11 mouse cellular contexts compared by ENCODE assay signal in the genomic region with DNA sequence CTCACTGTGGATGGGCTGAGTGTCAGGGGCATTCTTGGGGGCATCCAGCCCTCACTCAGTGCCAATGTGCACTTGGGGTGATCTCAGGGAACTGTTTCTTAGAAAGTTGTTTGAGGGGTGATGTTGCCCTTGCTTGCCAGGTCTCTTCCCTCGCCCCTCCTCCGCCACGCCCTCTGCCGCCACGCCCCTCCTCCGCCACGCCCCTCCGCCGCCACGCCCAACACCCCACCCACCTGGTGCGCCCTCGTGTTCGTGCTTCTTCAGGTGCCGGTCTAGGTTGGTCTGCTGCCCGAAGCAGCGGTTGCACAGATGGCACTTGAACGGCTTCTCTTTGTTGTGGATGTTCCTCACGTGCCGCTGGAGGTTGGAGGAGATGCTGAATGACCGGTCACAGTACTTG. TPM values are rescaled to one million over a fixed set of nuclear protein-coding genes. Genes with fewer than 3 reads are reported as not detected.
DNase-seq lines count a peak whose midpoint lies in the region; ATAC-seq and TF ChIP-seq lines count a peak whose summit lies in the region.
"Had no signal": no experiment of that assay in that cellular context is flagged by ENCODE, and none has a peak within 500 bp of the region (broad histone marks: within the 10 kb centered on the region; RNA-seq: fewer than 3 reads in every experiment).

No protein-coding gene starts in this region.

- TF ChIP-seq EP300 in stomach, postnatal 0 days (optimal IDR thresholded peaks at IDR 0.05) = no peak

- 20% methylated on average over 19 of the region's 20 CpGs for WGBS in forebrain, embryonic 15.5 days
- 22% methylated on average over 20 of the region's 20 CpGs for WGBS in forebrain, postnatal 0 days
- WGBS in neural tube, embryonic 13.5 days = 6% methylated on average over 19 of the region's 20 CpGs
- WGBS in limb, embryonic 12.5 days = 9% methylated on average over 19 of the region's 20 CpGs
- 7% methylated on average over 16 of the region's 20 CpGs for WGBS in stomach, postnatal 0 days

- no peak overlapping the region for H3K4me3 ChIP-seq in forebrain, embryonic 15.5 days
- no peak overlapping the region for H3K4me3 ChIP-seq in forebrain, postnatal 0 days (ENCODE audit: low read depth, low read length)
- H3K4me3 ChIP-seq in neural tube, embryonic 13.5 days = no peak overlapping the region
- H3K4me3 ChIP-seq in limb, embryonic 12.5 days (replicated peaks) = no peak overlapping the region
- no peak overlapping the region for H3K4me3 ChIP-seq in stomach, postnatal 0 days (ENCODE audit: low read depth, low read length)
- H3K4me3 ChIP-seq: limb, embryonic 13.5 days had no signal

- DNase-seq in forebrain, postnatal 0 days = no peak
- DNase-seq in neural tube, embryonic 10.5 days (ENCODE audit: extremely low spot score, low spot score) = no peak
- DNase-seq in stomach, postnatal 0 days (ENCODE audit: low spot score) = peak; percentile 39

- no peak for TF ChIP-seq CTCF in forebrain, postnatal 0 days (IDR thresholded peaks at IDR 0.05; ENCODE audit: low read depth)
- no peak for TF ChIP-seq CTCF in stomach, postnatal 0 days (IDR thresholded peaks at IDR 0.05; ENCODE audit: low read depth)

- no peaks in the 10 kb centered on the region for H3K27me3 ChIP-seq in forebrain, embryonic 15.5 days
- no peaks in the 10 kb centered on the region for H3K27me3 ChIP-seq in forebrain, postnatal 0 days (ENCODE audit: insufficient read depth, low read length)
- H3K27me3 ChIP-seq in neural tube, embryonic 13.5 days = peaks cover 44% of the 10 kb centered on the region
- no peaks in the 10 kb centered on the region for H3K27me3 ChIP-seq in limb, embryonic 12.5 days
- H3K27me3 ChIP-seq in stomach, postnatal 0 days (ENCODE audit: control insufficient read depth, insufficient read depth, low read length) = no peaks in the 10 kb centered on the region

- H3K4me2 ChIP-seq in forebrain, embryonic 15.5 days (replicated peaks) = no peak overlapping the region
- H3K4me2 ChIP-seq in forebrain, postnatal 0 days (ENCODE audit: low read depth) = no peak overlapping the region
- H3K4me2 ChIP-seq in neural tube, embryonic 13.5 days = 0 out of 2 replicates have a peak overlapping the region, but pooled peaks have one; percentile 13
- H3K4me2 ChIP-seq in limb, embryonic 12.5 days = no peak overlapping the region
- H3K4me2 ChIP-seq in stomach, postnatal 0 days (replicated peaks; ENCODE audit: low read depth) = no peak overlapping the region
- H3K4me2 ChIP-seq: limb, embryonic 13.5 days had no signal

- no peaks in the 10 kb centered on the region for H3K9me3 ChIP-seq in forebrain, embryonic 15.5 days
- no peaks in the 10 kb centered on the region for H3K9me3 ChIP-seq in forebrain, postnatal 0 days (ENCODE audit: low read length)
- H3K9me3 ChIP-seq in neural tube, embryonic 13.5 days = no peaks in the 10 kb centered on the region
- H3K9me3 ChIP-seq in limb, embryonic 12.5 days = no peaks in the 10 kb centered on the region
- H3K9me3 ChIP-seq in stomach, postnatal 0 days (ENCODE audit: control insufficient read depth, low read length) = no peaks in the 10 kb centered on the region
- H3K9me3 ChIP-seq: limb, embryonic 13.5 days had no signal

- H3K9ac ChIP-seq in forebrain, embryonic 15.5 days (replicated peaks) = no peak overlapping the region
- H3K9ac ChIP-seq in forebrain, postnatal 0 days = no peak overlapping the region
- H3K9ac ChIP-seq in neural tube, embryonic 13.5 days = no peak overlapping the region
- H3K9ac ChIP-seq in limb, embryonic 12.5 days (replicated peaks) = no peak overlapping the region
- H3K9ac ChIP-seq in stomach, postnatal 0 days (ENCODE audit: low read length) = no peak overlapping the region
- H3K9ac ChIP-seq: limb, embryonic 13.5 days had no signal

- 0 out of 2 replicates have a peak, but pooled peaks have one; percentile 6 for ATAC-seq in forebrain, embryonic 15.5 days (replicated peaks)
- ATAC-seq in forebrain, postnatal 0 days = no peak
- no peak for ATAC-seq in neural tube, embryonic 13.5 days (ENCODE audit: low read depth)
- ATAC-seq in limb, embryonic 12.5 days (ENCODE audit: insufficient number of reproducible peaks, insufficient read depth, low FRiP score, low TSS enrichment, low read depth) = 0 out of 2 replicates have a peak, but pooled peaks have one; percentile 4
- ATAC-seq in stomach, postnatal 0 days (ENCODE audit: low FRiP score, low TSS enrichment) = no peak
- no peak for ATAC-seq in frontal cortex, adult (ENCODE audit: low TSS enrichment)
- ATAC-seq in monocyte, adult 5-6 weeks (replicated peaks; ENCODE audit: insufficient number of reproducible peaks, low FRiP score, low TSS enrichment, poor library complexity, severe bottlenecking) = no peak

- H3K36me3 ChIP-seq in forebrain, embryonic 15.5 days = no peaks in the 10 kb centered on the region
- H3K36me3 ChIP-seq in forebrain, postnatal 0 days (ENCODE audit: insufficient read depth) = no peaks in the 10 kb centered on the region
- H3K36me3 ChIP-seq in neural tube, embryonic 13.5 days = no peaks in the 10 kb centered on the region
- peaks cover 74% of the 10 kb centered on the region for H3K36me3 ChIP-seq in limb, embryonic 12.5 days
- no peaks in the 10 kb centered on the region for H3K36me3 ChIP-seq in stomach, postnatal 0 days (ENCODE audit: control insufficient read depth, insufficient read depth, low read length)

- no peak overlapping the region for H3K27ac ChIP-seq in forebrain, embryonic 15.5 days (replicated peaks)
- no peak overlapping the region for H3K27ac ChIP-seq in forebrain, postnatal 0 days (ENCODE audit: low read depth, low read length)
- no peak overlapping the region for H3K27ac ChIP-seq in neural tube, embryonic 13.5 days (replicated peaks)
- H3K27ac ChIP-seq in limb, embryonic 12.5 days = no peak overlapping the region
- no peak overlapping the region for H3K27ac ChIP-seq in stomach, postnatal 0 days (replicated peaks)

- no peaks in the 10 kb centered on the region for H3K4me1 ChIP-seq in forebrain, embryonic 15.5 days
- no peaks in the 10 kb centered on the region for H3K4me1 ChIP-seq in forebrain, postnatal 0 days (ENCODE audit: insufficient read depth)
- H3K4me1 ChIP-seq in neural tube, embryonic 13.5 days (replicated peaks) = peaks cover 47% of the 10 kb centered on the region
- H3K4me1 ChIP-seq in limb, embryonic 12.5 days (replicated peaks) = peaks cover 50% of the 10 kb centered on the region
- H3K4me1 ChIP-seq in stomach, postnatal 0 days (replicated peaks; ENCODE audit: control insufficient read depth, insufficient read depth) = no peaks in the 10 kb centered on the region

RNA-seq across cellular contexts. Expression of a gene that starts 7.5 kb away (rescaled TPM):
- polyA plus RNA-seq in forebrain, embryonic 15.5 days (2015; fragmentation: Nextera tagmentation; extraction: Ambion mirVana) = 0.20 TPM in 1 of 2 replicates, not detected in the other
- 0.54 and 0.90 TPM in 2 replicates for total RNA-seq in forebrain, postnatal 0 days (2014; rRNA removed)
- polyA plus RNA-seq in forebrain, postnatal 0 days (2015; fragmentation: Nextera tagmentation; extraction: Ambion mirVana) = not detected in 2 replicates
- polyA plus RNA-seq in neural tube, embryonic 13.5 days (2015; fragmentation: Nextera tagmentation; extraction: Ambion mirVana) = not detected in 2 replicates
- polyA plus RNA-seq in limb, embryonic 12.5 days (2016; fragmentation: Nextera tagmentation; extraction: Ambion mirVana) = 0.33 TPM in 1 of 2 replicates, not detected in the other
- polyA plus RNA-seq in stomach, postnatal 0 days (2015; fragmentation: Nextera tagmentation; extraction: Ambion mirVana) = not detected in 2 replicates
- total RNA-seq in monocyte, adult 5-6 weeks (2017) = not detected in 3 replicates
- total RNA-seq: gastrocnemius, postnatal 4 days; heart, postnatal 14 days had no signal
- polyA plus RNA-seq: limb, embryonic 13.5 days had no signal

RNA-seq across cellular contexts. Expression of a gene that starts 27.0 kb away (rescaled TPM):
- 0.60 and 0.63 TPM in 2 replicates for polyA plus RNA-seq in forebrain, embryonic 15.5 days (2015; fragmentation: Nextera tagmentation; extraction: Ambion mirVana)
- 1.1 and 2.4 TPM in 2 replicates for total RNA-seq in forebrain, postnatal 0 days (2014; rRNA removed)
- polyA plus RNA-seq in forebrain, postnatal 0 days (2015; fragmentation: Nextera tagmentation; extraction: Ambion mirVana) = 1.4 and 1.5 TPM in 2 replicates
- 1.1 and 1.2 TPM in 2 replicates for polyA plus RNA-seq in neural tube, embryonic 13.5 days (2015; fragmentation: Nextera tagmentation; extraction: Ambion mirVana)
- polyA plus RNA-seq in limb, embryonic 12.5 days (2016; fragmentation: Nextera tagmentation; extraction: Ambion mirVana) = 4.2 and 5.2 TPM in 2 replicates
- 38.5 and 41.2 TPM in 2 replicates for polyA plus RNA-seq in stomach, postnatal 0 days (2015; fragmentation: Nextera tagmentation; extraction: Ambion mirVana)
- total RNA-seq in monocyte, adult 5-6 weeks (2017) = not detected in 3 replicates

Comparison
In these comparisons a context has a peak if more than half of its experiments do, and no peak if none do; other contexts are left out.
1. ATAC-seq: peak in forebrain, embryonic 15.5 days (single experiment) and limb, embryonic 12.5 days (single experiment); none in forebrain, postnatal 0 days (single experiment), neural tube, embryonic 13.5 days (single experiment), stomach, postnatal 0 days (single experiment), frontal cortex, adult (single experiment) and monocyte, adult 5-6 weeks (single experiment).